ENCODE assay signal across 8 mouse cellular contexts in genomic region chr8:48844370-48844905, GRCm38 (mm10). TPM values are rescaled to one million over a fixed set of nuclear protein-coding genes. Genes with fewer than 3 reads are reported as not detected.
DNase-seq lines count a peak whose midpoint lies in the region; ATAC-seq and TF ChIP-seq lines count a peak whose summit lies in the region.

No protein-coding gene starts in this region.

- H3K4me2 ChIP-seq in heart, embryonic 14.5 days (ENCODE audit: low read length), result peak overlapping the region; percentile 71

- WGBS in heart, embryonic 14.5 days, result 0% methylated on average over 14 of the region's 14 CpGs
- WGBS in olfactory bulb, adult 2 months, result 3% methylated on average over 14 of the region's 14 CpGs

- DNase-seq in ovary, postnatal 36 days (ENCODE audit: low spot score), result peak; percentile 6
- DNase-seq in ovary, postnatal 14 days (ENCODE audit: low spot score), result no peak
- DNase-seq in kidney, postnatal 36 days, result peak; percentile 43 to 63
- DNase-seq in layer of hippocampus, adult 9-11 months, result no peak
- DNase-seq in right cerebral cortex, postnatal 25 days, result no peak
- DNase-seq in gastrocnemius, postnatal 14 days, result no peak

- H3K4me1 ChIP-seq in heart, embryonic 14.5 days (ENCODE audit: control insufficient read depth in 2 of 2, insufficient read depth in 2 of 2, low read length in 2 of 2), result peaks cover 0 to 4% of the 10 kb centered on the region in 2 experiments; a peak in 2 of 4 replicates
- H3K4me1 ChIP-seq in olfactory bulb, adult 2 months (ENCODE audit: control insufficient read depth, insufficient read depth, low read length), result peaks cover 8% of the 10 kb centered on the region; the same call in 1 of the 2 replicates

- H3K36me3 ChIP-seq in heart, embryonic 14.5 days (ENCODE audit: control insufficient read depth, insufficient read depth, low read length), result no peaks in the 10 kb centered on the region

- no peak overlapping the region for H3K27ac ChIP-seq in heart, embryonic 14.5 days (replicated peaks in 1 of 2; ENCODE audit: control insufficient read depth in 1 of 2, insufficient read depth in 1 of 2, low read depth in 2 of 2, low read length in 2 of 2)
- peak overlapping the region; percentile 68; the same call in 1 of the 2 replicates for H3K27ac ChIP-seq in olfactory bulb, adult 2 months (ENCODE audit: insufficient read depth, low read depth, low read length)

- TF ChIP-seq POLR2A in olfactory bulb, adult 2 months (IDR thresholded peaks at IDR 0.05; ENCODE audit: insufficient read depth, low read depth, low read length), result no peak

- H3K9ac ChIP-seq in heart, embryonic 14.5 days (ENCODE audit: low read length), result peak overlapping the region; percentile 65; the same call in 1 of the 2 replicates

- intact Hi-C loops in gastrocnemius, postnatal 14 days (cut with DNase I; ENCODE audit: low total_unique reads), result no loop called here

- no peak for TF ChIP-seq CTCF in olfactory bulb, adult 2 months (IDR thresholded peaks at IDR 0.05; ENCODE audit: insufficient read depth, low read depth, low read length)

- no peak for ATAC-seq in heart, embryonic 14.5 days (ENCODE audit: insufficient number of reproducible peaks, insufficient read depth, low FRiP score, low read depth)

- H3K4me3 ChIP-seq in heart, embryonic 14.5 days (ENCODE audit: control insufficient read depth in 1 of 2, insufficient read depth in 1 of 2, low read depth in 1 of 2, low read length in 2 of 2), result peak overlapping the region; percentile 69 to 76
- H3K4me3 ChIP-seq in olfactory bulb, adult 2 months (ENCODE audit: insufficient read depth, low read depth, low read length), result peak overlapping the region; percentile 91

- no peaks in the 10 kb centered on the region for H3K9me3 ChIP-seq in heart, embryonic 14.5 days (ENCODE audit: control insufficient read depth, low read length)

- H3K27me3 ChIP-seq in heart, embryonic 14.5 days (ENCODE audit: control insufficient read depth, insufficient read depth, low read length), result peaks cover 56% of the 10 kb centered on the region

RNA-seq across cellular contexts. Expression of gene Tenm3, which starts 0.7 kb away (rescaled TPM):
- 7.2 and 8.3 TPM in 2 replicates for polyA plus RNA-seq in heart, embryonic 14.5 days (2014; fragmentation: Nextera tagmentation; extraction: Ambion mirVana)
- 52.2 TPM in 1 of 2 replicates, not detected in the other for polyA plus RNA-seq in olfactory bulb, adult 2 months (2012; ENCODE audit: insufficient read depth, insufficient read length, low replicate concordance, missing spikeins)
- 10 to 100 TPM; 10.7 to 12.6 TPM for total RNA-seq in gastrocnemius, postnatal 14 days (2021)

Comparison
In these comparisons a context has a peak if more than half of its experiments do, and no peak if none do; other contexts are left out.
1. DNase-seq: peak in ovary, postnatal 36 days (single experiment) and kidney, postnatal 36 days (2 of 2); none in ovary, postnatal 14 days (single experiment), layer of hippocampus, adult 9-11 months (single experiment), right cerebral cortex, postnatal 25 days (single experiment) and gastrocnemius, postnatal 14 days (single experiment).